Mouse (Mus musculus) midbrain, postnatal 0 days (tissue): ENCODE measurements around the gene Olfr524. TPM values are rescaled to one million over a fixed set of nuclear protein-coding genes. Genes with fewer than 3 reads are reported as not detected.

Source experiments
- ATAC-seq: fragments of 200-750 bp; cut with Nextera tagmentation; 2 replicates; pipeline ENCODE4 v1.8.0; 2017; ENCODE audit warnings: moderate number of reproducible peaks, mild to moderate bottlenecking, moderate TSS enrichment, moderate library complexity; ENCODE audit not compliant: low FRiP score
- DNase-seq: peaks from one replicate; pipeline ENCODE4 v3.0.0-alpha.2; 2015; ENCODE audit warnings: low spot score
- H3K27ac ChIP-seq: fragments of 300-500 bp; sonication (generic); 2 replicates; pipeline ENCODE4 v1.5.1; 2014; ENCODE audit warnings: low read depth, mild to moderate bottlenecking, low read length, mixed read lengths
- H3K27me3 ChIP-seq: fragments of 300-500 bp; sonication (generic); 2 replicates; pipeline ENCODE4 v1.6.1; 2014; ENCODE audit warnings: low read length, control low read depth, mixed read lengths; ENCODE audit not compliant: insufficient read depth
- H3K36me3 ChIP-seq: fragments of 300-500 bp; sonication (generic); 2 replicates; pipeline ENCODE4 v1.6.1; 2014; ENCODE audit warnings: low read length, control low read depth, mixed read lengths; ENCODE audit not compliant: insufficient read depth
- H3K4me1 ChIP-seq: fragments of 300-500 bp; sonication (generic); 2 replicates; pipeline ENCODE4 v1.6.1; 2014; ENCODE audit warnings: mild to moderate bottlenecking, control low read depth, antibody characterized with exemption, low read length, mixed read lengths; ENCODE audit not compliant: insufficient read depth
- H3K4me2 ChIP-seq: fragments of 300-500 bp; sonication (generic); 2 replicates; pipeline ENCODE4 v1.6.1; 2014; ENCODE audit warnings: low read depth, mild to moderate bottlenecking, low read length, mixed read lengths; ENCODE audit not compliant: poor library complexity, severe bottlenecking
- H3K4me3 ChIP-seq: fragments of 300-500 bp; sonication (generic); 2 replicates; pipeline ENCODE4 v1.5.1; 2014; ENCODE audit warnings: low read depth, mild to moderate bottlenecking, low read length, moderate library complexity
- H3K9ac ChIP-seq: fragments of 300-500 bp; sonication (generic); replicated peaks from 2 replicates; pipeline ENCODE4 v1.6.1; 2014; ENCODE audit warnings: mild to moderate bottlenecking, low read length, moderate library complexity, mixed read lengths; ENCODE audit not compliant: poor library complexity, severe bottlenecking
- H3K9me3 ChIP-seq: fragments of 300-500 bp; sonication (generic); 2 replicates; pipeline ENCODE4 v1.6.1; 2016; ENCODE audit warnings: low read length, control low read depth
- CTCF ChIP-seq: IDR thresholded peaks from 2 replicates; pipeline ENCODE4 v1.5.1; 2016; ENCODE audit warnings: antibody characterized with exemption, mild to moderate bottlenecking
- WGBS: fragments of 180-500 bp; shearing (Covaris S2); extraction: QIAGEN DNeasy Blood & Tissue Kit; methylation state at CpG from one replicate; pipeline ENCODE4 v1.1.7; 2014; 5-methylcytosine and 5-hydroxymethylcytosine counted together
- polyA plus RNA-seq: library from polyadenylated mRNA; unstranded; fragments of >200 nt; fragmentation: Nextera tagmentation; extraction: Ambion mirVana; gene quantifications from 2 replicates; pipeline ENCODE4 v1.2.1, GENCODE M21; 2015
- total RNA-seq: library from RNA; depleted of rRNA; stranded (reverse); fragments of >200 nt; gene quantifications from 2 replicates; pipeline ENCODE4 v1.2.3, GENCODE M21; 2014; rRNA removed

Gene Olfr524
- total and polyA plus RNA-seq, 2 experiments from 2014 or later, result not detected

DNA sequence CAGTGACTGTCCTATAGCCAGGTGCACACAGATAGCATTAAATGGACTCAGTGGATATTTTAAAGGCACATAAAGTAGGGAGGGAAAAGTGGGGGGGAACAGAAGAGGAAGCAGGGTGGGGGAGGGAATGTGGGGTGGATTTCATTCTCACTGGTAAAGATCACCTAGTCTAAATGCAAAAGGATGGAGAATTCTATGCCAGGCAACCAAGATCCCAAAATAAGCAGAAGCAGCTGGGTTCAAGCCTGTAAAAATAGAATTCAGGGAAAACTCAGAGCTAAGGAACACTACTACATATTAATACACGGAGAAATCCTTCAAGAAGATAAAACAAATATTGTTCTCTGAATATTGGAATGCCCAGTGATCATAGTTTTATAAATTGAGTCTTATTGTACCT, 37.8 kb downstream of the Olfr524 start:
- H3K36me3 ChIP-seq, result no peaks in the 10 kb centered on the region
- no peaks in the 10 kb centered on the region for H3K27me3 ChIP-seq
- H3K9me3 ChIP-seq, result no peaks in the 10 kb centered on the region
- H3K4me3 ChIP-seq, result no peak overlapping the region
- H3K9ac ChIP-seq, result no peak overlapping the region
- no peak for TF ChIP-seq CTCF
- no peaks in the 10 kb centered on the region for H3K4me1 ChIP-seq
- H3K27ac ChIP-seq, result no peak overlapping the region
- WGBS, result 81% methylated on average over 1 of the region's 1 CpGs
- H3K4me2 ChIP-seq, result no peak overlapping the region
- DNase-seq (no peak), ATAC-seq (no peak)

GRCm38 (mm10) chr7:140164664-140165063, 41.1 kb downstream of the Olfr524 start, which contains the start of gene Olfr522:
TSS of gene Olfr522 (minus strand) at chr7:140164764.
- Histone ChIP-seq H3K36me3 (no peaks in the 10 kb centered on the region), H3K4me1 (no peaks in the 10 kb centered on the region), H3K9ac (no peak within 1 kb of the TSS), H3K4me3 (no peak within 1 kb of the TSS), H3K27me3 (no peaks in the 10 kb centered on the region), H3K4me2 (no peak within 1 kb of the TSS), H3K9me3 (no peaks in the 10 kb centered on the region), H3K27ac (no peak within 1 kb of the TSS)
- DNase-seq, result no peak
- 73% methylated on average over 7 of the region's 7 CpGs for WGBS
- no peak for TF ChIP-seq CTCF
- ATAC-seq, result no peak

GRCm38 (mm10) chr7:140160363-140160762, 45.4 kb downstream of the Olfr524 start:
- 82% methylated on average over 3 of the region's 3 CpGs for WGBS
- no peak for DNase-seq
- no peaks in the 10 kb centered on the region for H3K27me3 ChIP-seq

DNA sequence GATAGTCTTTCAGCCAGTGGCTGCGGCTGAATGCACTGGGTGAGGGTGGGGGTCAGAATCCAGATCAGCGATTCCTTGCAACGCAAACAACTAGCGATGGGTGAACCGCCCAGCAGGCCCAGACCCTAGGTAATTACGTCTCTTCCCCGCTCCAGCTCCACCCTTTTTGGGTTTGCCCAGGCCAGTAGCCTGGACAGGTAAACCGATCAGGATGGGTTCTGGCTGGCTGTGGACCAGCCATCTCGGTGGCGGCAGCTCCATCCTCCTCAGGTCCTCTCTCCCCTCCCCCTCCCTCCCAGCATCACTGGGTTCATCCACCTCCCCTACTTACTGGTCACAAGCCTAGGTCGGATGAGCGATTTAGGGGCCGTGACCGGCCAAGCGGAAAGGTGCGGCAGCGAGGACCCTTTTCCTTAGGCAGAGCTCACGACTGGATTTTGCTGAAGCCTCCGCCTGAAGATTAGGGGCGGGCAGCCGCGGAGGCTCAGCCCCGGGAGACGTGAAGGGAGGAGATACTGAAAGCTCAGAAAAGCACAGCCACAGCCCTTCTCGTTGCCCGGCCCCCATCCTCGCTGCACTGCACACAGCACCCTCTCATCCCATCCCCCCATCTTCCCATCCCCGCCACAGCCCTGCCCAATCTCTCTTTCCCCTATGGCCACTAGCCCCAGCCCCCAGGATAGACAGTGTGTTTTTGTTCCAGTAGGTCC, 51.4 kb downstream of the Olfr524 start, which contains the start of gene Sprn:
Gene Sprn (minus strand): TSS at position 660 of the 710 bp plus-strand sequence.
- no peak for TF ChIP-seq CTCF
- H3K9ac ChIP-seq, result peak within 1 kb of the TSS; percentile 82
- no peaks in the 10 kb centered on the region for H3K27me3 ChIP-seq
- ATAC-seq (peak; percentile 87), DNase-seq (peak; percentile 74)
- H3K4me3 ChIP-seq, result peak within 1 kb of the TSS; percentile 49
- H3K4me2 ChIP-seq, result peak within 1 kb of the TSS; percentile 80
- under 1% methylated on average over 28 of the region's 28 CpGs for WGBS
- H3K9me3 ChIP-seq, result no peaks in the 10 kb centered on the region
- H3K27ac ChIP-seq, result peak within 1 kb of the TSS; percentile 92
- peaks cover 19% of the 10 kb centered on the region; the same call in 1 of the 2 replicates for H3K4me1 ChIP-seq
- no peaks in the 10 kb centered on the region for H3K36me3 ChIP-seq

More at GRCm38 (mm10) chr7:140160363-140160762, 45.4 kb downstream of the Olfr524 start:
- Histone ChIP-seq H3K4me3 (no peak overlapping the region), H3K36me3 (no peaks in the 10 kb centered on the region), H3K9ac (no peak overlapping the region), H3K9me3 (no peaks in the 10 kb centered on the region), H3K27ac (no peak overlapping the region), H3K4me2 (no peak overlapping the region), H3K4me1 (peaks cover 2% of the 10 kb centered on the region; the same call in 1 of the 2 replicates)
- no peak for ATAC-seq
- TF ChIP-seq CTCF, result no peak

GRCm38 (mm10) chr7:140153829-140154217, 51.9 kb downstream of the Olfr524 start:
- TF ChIP-seq CTCF, result no peak
- Histone ChIP-seq H3K4me1 (peaks cover 19% of the 10 kb centered on the region; the same call in 1 of the 2 replicates), H3K9me3 (no peaks in the 10 kb centered on the region), H3K36me3 (no peaks in the 10 kb centered on the region), H3K4me3 (peak overlapping the region; percentile 49), H3K9ac (peak overlapping the region; percentile 82), H3K4me2 (peak overlapping the region; percentile 80), H3K27me3 (no peaks in the 10 kb centered on the region), H3K27ac (peak overlapping the region; percentile 92)
- DNase-seq (peak; percentile 6), ATAC-seq (peak; percentile 56)
- 7% methylated on average over 4 of the region's 4 CpGs for WGBS

GRCm38 (mm10) chr7:140153383-140153782, 52.4 kb downstream of the Olfr524 start:
- H3K9me3 ChIP-seq, result no peaks in the 10 kb centered on the region
- H3K27me3 ChIP-seq, result no peaks in the 10 kb centered on the region
- H3K9ac ChIP-seq, result peak overlapping the region; percentile 82
- WGBS, result 3% methylated on average over 14 of the region's 28 CpGs
- peaks cover 19% of the 10 kb centered on the region; the same call in 1 of the 2 replicates for H3K4me1 ChIP-seq
- peak overlapping the region; percentile 49 for H3K4me3 ChIP-seq
- DNase-seq, result peak; percentile 54
- H3K36me3 ChIP-seq, result no peaks in the 10 kb centered on the region
- H3K4me2 ChIP-seq, result peak overlapping the region; percentile 80
- TF ChIP-seq CTCF, result no peak
- peak; percentile 36 for ATAC-seq
- peak overlapping the region; percentile 92 for H3K27ac ChIP-seq

Other genes with a start within 250 kb of the Olfr524 start
- gene 6430531B16Rik, start 227.2 kb downstream of the Olfr524 start, total RNA-seq, result 1.0 and 1.6 TPM in 2 replicates
- 1.5 and 1.6 TPM in 2 replicates for gene 6430531B16Rik, start 227.2 kb downstream of the Olfr524 start, polyA plus RNA-seq
- 1.2 and 2.7 TPM in 2 replicates for gene Adam8, start 213.4 kb downstream of the Olfr524 start, total RNA-seq
- gene Adam8, start 213.4 kb downstream of the Olfr524 start, polyA plus RNA-seq, result 0.42 and 0.53 TPM in 2 replicates
- gene Zfp511, start 169.6 kb downstream of the Olfr524 start, total RNA-seq, result 33.6 and 42.5 TPM in 2 replicates
- gene Zfp511, start 169.6 kb downstream of the Olfr524 start, polyA plus RNA-seq, result 63.5 and 68.5 TPM in 2 replicates
- gene Tubgcp2, start 169.3 kb downstream of the Olfr524 start, total RNA-seq, result 66.9 and 70.1 TPM in 2 replicates
- gene Tubgcp2, start 169.3 kb downstream of the Olfr524 start, polyA plus RNA-seq, result 61.6 and 65.2 TPM in 2 replicates
- 0.16 and 0.47 TPM in 2 replicates for gene Msx3, start 156.9 kb downstream of the Olfr524 start, total RNA-seq
- gene Msx3, start 156.9 kb downstream of the Olfr524 start, polyA plus RNA-seq, result 0.10 TPM in 1 of 2 replicates, not detected in the other
- 404 and 435 TPM in 2 replicates for gene Caly, start 123.4 kb downstream of the Olfr524 start, total RNA-seq
- 595 and 645 TPM in 2 replicates for gene Caly, start 123.4 kb downstream of the Olfr524 start, polyA plus RNA-seq
- gene Prap1, start 112.6 kb downstream of the Olfr524 start, total RNA-seq, result not detected in 2 replicates
- gene Prap1, start 112.6 kb downstream of the Olfr524 start, polyA plus RNA-seq, result not detected in 2 replicates
- gene Fuom, start 103.5 kb downstream of the Olfr524 start, total RNA-seq, result 26.0 and 47.0 TPM in 2 replicates
- gene Fuom, start 103.5 kb downstream of the Olfr524 start, polyA plus RNA-seq, result 46.1 and 47.6 TPM in 2 replicates
- gene Paox, start 90.2 kb downstream of the Olfr524 start, total RNA-seq, result 8.7 and 12.5 TPM in 2 replicates
- 6.9 and 8.6 TPM in 2 replicates for gene Paox, start 90.2 kb downstream of the Olfr524 start, polyA plus RNA-seq
- gene Echs1, start 89.5 kb downstream of the Olfr524 start, total RNA-seq, result 75.5 and 78.1 TPM in 2 replicates
- gene Echs1, start 89.5 kb downstream of the Olfr524 start, polyA plus RNA-seq, result 108 and 119 TPM in 2 replicates
- gene Mtg1, start 68.4 kb downstream of the Olfr524 start, total RNA-seq, result 9.9 and 10.0 TPM in 2 replicates
- gene Mtg1, start 68.4 kb downstream of the Olfr524 start, polyA plus RNA-seq, result 31.3 and 33.7 TPM in 2 replicates
- gene Sprn, start 51.1 kb downstream of the Olfr524 start, total RNA-seq, result 63.9 and 70.5 TPM in 2 replicates
- gene Sprn, start 51.1 kb downstream of the Olfr524 start, polyA plus RNA-seq, result 34.9 and 38.3 TPM in 2 replicates
- not detected in 2 replicates for gene Olfr522, start 41.2 kb downstream of the Olfr524 start, total RNA-seq
- not detected in 2 replicates for gene Olfr522, start 41.2 kb downstream of the Olfr524 start, polyA plus RNA-seq
- gene Olfr523, start 32.7 kb downstream of the Olfr524 start, total RNA-seq, result not detected in 2 replicates
- gene Olfr523, start 32.7 kb downstream of the Olfr524 start, polyA plus RNA-seq, result 0.05 TPM in 1 of 2 replicates, not detected in the other
- gene Cd163l1, start 12.3 kb upstream of the Olfr524 start, total RNA-seq, result not detected in 2 replicates
- gene Cd163l1, start 12.3 kb upstream of the Olfr524 start, polyA plus RNA-seq, result not detected in 2 replicates
- gene 5830411N06Rik, start 41.3 kb upstream of the Olfr524 start, total RNA-seq, result not detected in 2 replicates
- gene 5830411N06Rik, start 41.3 kb upstream of the Olfr524 start, polyA plus RNA-seq, result 0.04 TPM in 1 of 2 replicates, not detected in the other
- gene Olfr525, start 114.9 kb upstream of the Olfr524 start, total RNA-seq, result not detected in 2 replicates
- not detected in 2 replicates for gene Olfr525, start 114.9 kb upstream of the Olfr524 start, polyA plus RNA-seq
- gene Olfr527, start 128.1 kb upstream of the Olfr524 start, total RNA-seq, result not detected in 2 replicates
- not detected in 2 replicates for gene Olfr527, start 128.1 kb upstream of the Olfr524 start, polyA plus RNA-seq
- gene Olfr60, start 155.7 kb upstream of the Olfr524 start, total RNA-seq, result not detected in 2 replicates
- gene Olfr60, start 155.7 kb upstream of the Olfr524 start, polyA plus RNA-seq, result not detected in 2 replicates
- not detected in 2 replicates for gene Olfr530, start 170.4 kb upstream of the Olfr524 start, total RNA-seq
- not detected in 2 replicates for gene Olfr530, start 170.4 kb upstream of the Olfr524 start, polyA plus RNA-seq
- not detected in 2 replicates for gene Olfr531, start 197.0 kb upstream of the Olfr524 start, total RNA-seq
- not detected in 2 replicates for gene Olfr531, start 197.0 kb upstream of the Olfr524 start, polyA plus RNA-seq
- gene Olfr532, start 215.7 kb upstream of the Olfr524 start, total RNA-seq, result not detected in 2 replicates
- not detected in 2 replicates for gene Olfr532, start 215.7 kb upstream of the Olfr524 start, polyA plus RNA-seq